Mouse (Mus musculus): Measurements from ENCODE around the gene Syngr1.

Syngr1 gene

GRCm38 (mm10) chr15:80091121-80091955 is at the start of gene Syngr1, which contains the start of gene Rpl3:
TSS of gene Syngr1 (plus strand) at chr15:80091334.
TSS of gene Rpl3 (minus strand) at chr15:80091868.
- DNase-seq (ENCODE audit: low spot score in 2 of 2), result peak; percentile 82 to 95

- no peak for DNase-seq (ENCODE audit: low spot score in 2 of 2)
Measured at GRCm38 (mm10) chr15:80042152-80042551, 49.0 kb upstream of the Syngr1 start.

GRCm38 (mm10) chr15:80044249-80044648 is 46.9 kb upstream of the Syngr1 start:
- no peak for DNase-seq (ENCODE audit: low spot score in 2 of 2)

GRCm38 (mm10) chr15:80045749-80046148 is 45.4 kb upstream of the Syngr1 start:
- no peak for DNase-seq (ENCODE audit: low spot score in 2 of 2)

GRCm38 (mm10) chr15:80047242-80047641 is 43.9 kb upstream of the Syngr1 start:
- DNase-seq (ENCODE audit: low spot score in 2 of 2), result no peak

GRCm38 (mm10) chr15:80047973-80048372 is 43.2 kb upstream of the Syngr1 start:
- DNase-seq (ENCODE audit: low spot score in 2 of 2), result no peak

GRCm38 (mm10) chr15:80050093-80050492 is 41.0 kb upstream of the Syngr1 start:
- DNase-seq (ENCODE audit: low spot score in 2 of 2), result peak; percentile 67 to 77

GRCm38 (mm10) chr15:80051092-80051761 is 39.9 kb upstream of the Syngr1 start:
- no peak for DNase-seq (ENCODE audit: low spot score in 2 of 2)

GRCm38 (mm10) chr15:80051782-80052181 is 39.4 kb upstream of the Syngr1 start:
- peak; percentile 44 to 51 for DNase-seq (ENCODE audit: low spot score in 2 of 2)

GRCm38 (mm10) chr15:80053381-80054033 is 37.6 kb upstream of the Syngr1 start:
- DNase-seq (ENCODE audit: low spot score in 2 of 2), result no peak

GRCm38 (mm10) chr15:80054034-80054710 is 37.0 kb upstream of the Syngr1 start:
- no peak for DNase-seq (ENCODE audit: low spot score in 2 of 2)

- no peak for DNase-seq (ENCODE audit: low spot score in 2 of 2)
Measured at GRCm38 (mm10) chr15:80058151-80058550, 33.0 kb upstream of the Syngr1 start.

GRCm38 (mm10) chr15:80059606-80060005 is 31.5 kb upstream of the Syngr1 start:
- no peak for DNase-seq (ENCODE audit: low spot score in 2 of 2)

- no peak for DNase-seq (ENCODE audit: low spot score in 2 of 2)
Measured at GRCm38 (mm10) chr15:80060356-80061070, 30.6 kb upstream of the Syngr1 start.

- no peak for DNase-seq (ENCODE audit: low spot score in 2 of 2)
Measured at GRCm38 (mm10) chr15:80061071-80061550, 30.0 kb upstream of the Syngr1 start.

- DNase-seq (ENCODE audit: low spot score in 2 of 2), result no peak
Measured at GRCm38 (mm10) chr15:80062339-80062738, 28.8 kb upstream of the Syngr1 start.

- DNase-seq (ENCODE audit: low spot score in 2 of 2), result no peak
Measured at GRCm38 (mm10) chr15:80062821-80063220, 28.3 kb upstream of the Syngr1 start.

GRCm38 (mm10) chr15:80064965-80065364 is 26.2 kb upstream of the Syngr1 start:
- DNase-seq (ENCODE audit: low spot score in 2 of 2), result no peak

- DNase-seq (ENCODE audit: low spot score in 2 of 2), result peak in 1 of 2 experiments; percentile 63
Measured at GRCm38 (mm10) chr15:80065414-80065813, 25.7 kb upstream of the Syngr1 start.

GRCm38 (mm10) chr15:80066538-80066937 is 24.6 kb upstream of the Syngr1 start:
- DNase-seq (ENCODE audit: low spot score in 2 of 2), result peak in 1 of 2 experiments; percentile 53

- no peak for DNase-seq (ENCODE audit: low spot score in 2 of 2)
Measured at GRCm38 (mm10) chr15:80069171-80069570, 22.0 kb upstream of the Syngr1 start.
